Comparison of ENCODE assay signal across 8 mouse cellular contexts in genomic region chr10:80116927-80117691, GRCm38 (mm10). TPM values are rescaled to one million over a fixed set of nuclear protein-coding genes. Genes with fewer than 3 reads are reported as not detected.
DNase-seq lines count a peak whose midpoint lies in the region; ATAC-seq and TF ChIP-seq lines count a peak whose summit lies in the region.

No protein-coding gene starts in this region.

- peak overlapping the region; percentile 59 for H3K27ac ChIP-seq in kidney, adult 2 months (ENCODE audit: insufficient read depth, low read depth, low read length)
- peak overlapping the region; percentile 27; the same call in 1 of the 2 replicates for H3K27ac ChIP-seq in hindbrain, embryonic 16.5 days (ENCODE audit: low read depth, low read length)

- peak overlapping the region; percentile 86 for H3K4me3 ChIP-seq in kidney, adult 2 months (ENCODE audit: insufficient read depth, low read depth, low read length)
- peak overlapping the region; percentile 87 for H3K4me3 ChIP-seq in hindbrain, embryonic 16.5 days (ENCODE audit: low read length)
- H3K4me3 ChIP-seq in lung, adult 2 months (replicated peaks; ENCODE audit: extremely low read depth, low read depth, low read length): peak overlapping the region; percentile 83

- intact Hi-C loops in left cerebral cortex, postnatal 25 days (cut with DNase I): loop anchor here (2.0 kb wide), 1 partner anchor 20 kb away; no protein-coding TSS in a partner anchor

- no peaks in the 10 kb centered on the region for H3K36me3 ChIP-seq in kidney, adult 2 months (ENCODE audit: control insufficient read depth, insufficient read depth, low read length)
- no peaks in the 10 kb centered on the region for H3K36me3 ChIP-seq in hindbrain, embryonic 16.5 days (ENCODE audit: control insufficient read depth, insufficient read depth, low read length)

- TF ChIP-seq CTCF in kidney, adult 2 months (conservative IDR thresholded peaks at IDR 0.05; ENCODE audit: insufficient read depth, insufficient read length, low read depth, low read length): no peak
- no peak for TF ChIP-seq CTCF in lung, adult 2 months (IDR thresholded peaks at IDR 0.05; ENCODE audit: insufficient read depth, low read length)

- peak overlapping the region; percentile 94 for H3K4me2 ChIP-seq in hindbrain, embryonic 16.5 days (ENCODE audit: low read length)

- no peak for ATAC-seq in hindbrain, embryonic 16.5 days

- no peaks in the 10 kb centered on the region for H3K9me3 ChIP-seq in hindbrain, embryonic 16.5 days (ENCODE audit: control insufficient read depth, low read length)

- H3K27me3 ChIP-seq in kidney, adult 2 months (replicated peaks; ENCODE audit: control insufficient read depth, insufficient read depth, low read length): no peaks in the 10 kb centered on the region
- no peaks in the 10 kb centered on the region for H3K27me3 ChIP-seq in hindbrain, embryonic 16.5 days (replicated peaks; ENCODE audit: control insufficient read depth, insufficient read depth, low read length)

- peak; percentile 55 for DNase-seq in kidney, adult 2 months
- DNase-seq in kidney, adult 11 months: no peak
- peak; percentile 69 for DNase-seq in c-Kit-negative CD71-positive TER-119-positive erythroid progenitor cells, embryonic 14.5 days (ENCODE audit: low read depth, low spot score)
- peak; percentile 60 to 81 for DNase-seq in gastrocnemius, adult 8-10 months (ENCODE audit: low spot score in 2 of 2)
- peak; percentile 60 for DNase-seq in lung, adult 2 months
- DNase-seq in retina, postnatal 1 day: peak; percentile 48
- DNase-seq in left cerebral cortex, postnatal 25 days (ENCODE audit: low spot score in 2 of 2): no peak

- no peak for TF ChIP-seq POLR2A in kidney, adult 2 months (IDR thresholded peaks at IDR 0.05; ENCODE audit: low read depth, low read length)
- peak; percentile 57; the same call in 1 of the 2 replicates for TF ChIP-seq POLR2A in lung, adult 2 months (IDR thresholded peaks at IDR 0.05; ENCODE audit: borderline replicate concordance, extremely low read depth, low read depth, low read length)

- 4% methylated on average over 30 of the region's 30 CpGs for WGBS in kidney, adult 2 months
- 4% methylated on average over 30 of the region's 30 CpGs for WGBS in hindbrain, embryonic 16.5 days
- 1% methylated on average over 30 of the region's 30 CpGs for WGBS in lung, adult 2 months

- H3K4me1 ChIP-seq in kidney, adult 2 months (ENCODE audit: control insufficient read depth, insufficient read depth, low read length): peaks cover 9% of the 10 kb centered on the region; the same call in 1 of the 2 replicates
- peaks cover 39% of the 10 kb centered on the region for H3K4me1 ChIP-seq in hindbrain, embryonic 16.5 days (ENCODE audit: control insufficient read depth, insufficient read depth, low read depth, low read length)
- peaks cover 13% of the 10 kb centered on the region for H3K4me1 ChIP-seq in lung, adult 2 months (ENCODE audit: control insufficient read depth, insufficient read depth, low read length)

- peak overlapping the region; percentile 84 for H3K9ac ChIP-seq in hindbrain, embryonic 16.5 days (ENCODE audit: low read depth, low read length)

RNA-seq across cellular contexts. Expression of gene Stk11, which starts 1.5 kb away (rescaled TPM):
- polyA plus RNA-seq in kidney, adult 2 months (2012; rRNA removed): 114 and 117 TPM in 2 replicates
- total RNA-seq in gastrocnemius, adult 8-10 months (2022): 100 to 1,000 TPM; 157 to 173 (median 162) TPM
- polyA plus RNA-seq in hindbrain, embryonic 16.5 days (2015; fragmentation: Nextera tagmentation; extraction: Ambion mirVana): 17.7 and 18.3 TPM in 2 replicates
- 161 and 168 TPM in 2 replicates for polyA plus RNA-seq in lung, adult 2 months (2012; rRNA removed)
- total RNA-seq in left cerebral cortex, postnatal 25 days (2021): 10 to 100 TPM; 92.1 to 95.0 TPM

RNA-seq across cellular contexts. Expression of gene Sbno2, which starts 11.7 kb away (rescaled TPM):
- polyA plus RNA-seq in kidney, adult 2 months (2012; rRNA removed): 27.7 and 30.8 TPM in 2 replicates
- total RNA-seq in gastrocnemius, adult 8-10 months (2022): 1 to 10 TPM; 4.8 to 5.7 (median 5.3) TPM
- polyA plus RNA-seq in hindbrain, embryonic 16.5 days (2015; fragmentation: Nextera tagmentation; extraction: Ambion mirVana): 10.3 and 13.0 TPM in 2 replicates
- 83.7 and 85.8 TPM in 2 replicates for polyA plus RNA-seq in lung, adult 2 months (2012; rRNA removed)
- total RNA-seq in left cerebral cortex, postnatal 25 days (2021): 10 to 100 TPM; 17.8 to 17.9 TPM

RNA-seq across cellular contexts. Expression of gene Atp5d, which starts 21.3 kb away (rescaled TPM):
- 1,948 and 2,036 TPM in 2 replicates for polyA plus RNA-seq in kidney, adult 2 months (2012; rRNA removed)
- 100 to 1,000 TPM; 525 to 571 (median 544) TPM for total RNA-seq in gastrocnemius, adult 8-10 months (2022)
- polyA plus RNA-seq in hindbrain, embryonic 16.5 days (2015; fragmentation: Nextera tagmentation; extraction: Ambion mirVana): 554 and 581 TPM in 2 replicates
- 709 and 1,054 TPM in 2 replicates for polyA plus RNA-seq in lung, adult 2 months (2012; rRNA removed)
- total RNA-seq in left cerebral cortex, postnatal 25 days (2021): 100 to 1,000 TPM; 372 to 381 TPM

RNA-seq across cellular contexts. Expression of gene Cbarp, which starts 23.5 kb away (rescaled TPM):
- polyA plus RNA-seq in kidney, adult 2 months (2012; rRNA removed): 8.1 and 8.7 TPM in 2 replicates
- 1 to 10 TPM; 1.9 to 4.0 (median 2.9) TPM for total RNA-seq in gastrocnemius, adult 8-10 months (2022)
- 98.8 and 130 TPM in 2 replicates for polyA plus RNA-seq in hindbrain, embryonic 16.5 days (2015; fragmentation: Nextera tagmentation; extraction: Ambion mirVana)
- 29.9 and 31.5 TPM in 2 replicates for polyA plus RNA-seq in lung, adult 2 months (2012; rRNA removed)
- 100 to 1,000 TPM; 487 TPM for total RNA-seq in left cerebral cortex, postnatal 25 days (2021)

RNA-seq across cellular contexts. Expression of gene Midn, which starts 31.0 kb away (rescaled TPM):
- polyA plus RNA-seq in kidney, adult 2 months (2012; rRNA removed): 65.6 and 67.0 TPM in 2 replicates
- total RNA-seq in gastrocnemius, adult 8-10 months (2022): 10 to 100 TPM; 20.8 to 36.0 (median 29.5) TPM
- polyA plus RNA-seq in hindbrain, embryonic 16.5 days (2015; fragmentation: Nextera tagmentation; extraction: Ambion mirVana): 16.0 and 16.1 TPM in 2 replicates
- 110 and 150 TPM in 2 replicates for polyA plus RNA-seq in lung, adult 2 months (2012; rRNA removed)
- total RNA-seq in left cerebral cortex, postnatal 25 days (2021): 10 to 100 TPM; 74.3 to 98.7 TPM

Comparison
In these comparisons a context has a peak if more than half of its experiments do, and no peak if none do; other contexts are left out.
1. DNase-seq: peak in kidney, adult 2 months (single experiment), c-Kit-negative CD71-positive TER-119-positive erythroid progenitor cells, embryonic 14.5 days (single experiment), gastrocnemius, adult 8-10 months (2 of 2), lung, adult 2 months (single experiment) and retina, postnatal 1 day (single experiment); none in kidney, adult 11 months (single experiment) and left cerebral cortex, postnatal 25 days (0 of 2).
2. Peak in every context shown above with its lines, with median percentiles within 50 percentile points of each other: H3K4me3 ChIP-seq.